Mouse (Mus musculus) left cerebral cortex, adult 11 months (tissue): ENCODE measurements at regions not wholly inside any gene's neighbourhood (a gene's known extent, or its start where the extent isn't known, plus 50 kb on each side); places are given as distances from the start of the nearest gene placed in this dataset.

Source experiments
- DNase-seq: peaks from one replicate; pipeline ENCODE4 v3.0.0; 2022; ENCODE audit warnings: low spot score

- DNase-seq: no peak
Measured at GRCm38 (mm10) chr8:116290671-116291245, 214.0 kb upstream of the Dynlrb2 start.

- no peak for DNase-seq
Measured at GRCm38 (mm10) chr8:116289237-116289636, 215.5 kb upstream of the Dynlrb2 start.

- DNase-seq: no peak
Measured at GRCm38 (mm10) chr8:116283990-116284389, 220.8 kb upstream of the Dynlrb2 start.

- DNase-seq: no peak
Measured at GRCm38 (mm10) chr8:116282341-116282740, 222.4 kb upstream of the Dynlrb2 start.

- no peak for DNase-seq
Measured at GRCm38 (mm10) chr8:116275014-116275413, 229.8 kb upstream of the Dynlrb2 start.

GRCm38 (mm10) chr8:116271238-116271637, 233.5 kb upstream of the Dynlrb2 start:
- DNase-seq: no peak

GRCm38 (mm10) chr8:116269393-116269792, 235.4 kb upstream of the Dynlrb2 start:
- no peak for DNase-seq

GRCm38 (mm10) chr8:116268685-116269084, 236.1 kb upstream of the Dynlrb2 start:
- DNase-seq: no peak

GRCm38 (mm10) chr8:116268161-116268560, 236.6 kb upstream of the Dynlrb2 start:
- DNase-seq: peak; percentile 0

- no peak for DNase-seq
Measured at GRCm38 (mm10) chr8:116267021-116267420, 237.8 kb upstream of the Dynlrb2 start.

- DNase-seq: no peak
Measured at GRCm38 (mm10) chr8:116265591-116265990, 239.2 kb upstream of the Dynlrb2 start.

- DNase-seq: no peak
Measured at GRCm38 (mm10) chr8:116264078-116264477, 240.7 kb upstream of the Dynlrb2 start.

GRCm38 (mm10) chr8:116261286-116261685, 243.5 kb upstream of the Dynlrb2 start:
- DNase-seq: no peak

GRCm38 (mm10) chr8:116255398-116255797, 249.4 kb upstream of the Dynlrb2 start:
- DNase-seq: no peak

- DNase-seq: no peak
Measured at GRCm38 (mm10) chr8:116252455-116253216, 252.1 kb upstream of the Dynlrb2 start.

- DNase-seq: no peak
Measured at GRCm38 (mm10) chr8:116248398-116248797, 256.4 kb upstream of the Dynlrb2 start.

GRCm38 (mm10) chr8:116243493-116243892, 261.3 kb upstream of the Dynlrb2 start:
- no peak for DNase-seq

GRCm38 (mm10) chr8:116242972-116243371, 261.8 kb upstream of the Dynlrb2 start:
- no peak for DNase-seq

- DNase-seq: no peak
Measured at GRCm38 (mm10) chr8:116241987-116242242, 262.9 kb upstream of the Dynlrb2 start.

- no peak for DNase-seq
Measured at GRCm38 (mm10) chr8:116241146-116241986, 263.4 kb upstream of the Dynlrb2 start.

GRCm38 (mm10) chr8:116238670-116239069, 266.1 kb upstream of the Dynlrb2 start:
- no peak for DNase-seq

GRCm38 (mm10) chr8:116237561-116238100, 267.1 kb upstream of the Dynlrb2 start:
- DNase-seq: no peak

GRCm38 (mm10) chr8:116229654-116230136, 275.1 kb upstream of the Dynlrb2 start:
- no peak for DNase-seq
